In genomic region chr9:53375907-53376306, GRCm38 (mm10) we compare ENCODE assay signal across 10 mouse cellular contexts. TPM values are rescaled to one million over a fixed set of nuclear protein-coding genes. Genes with fewer than 3 reads are reported as not detected.
A peak's percentile ranks its signal among the peaks of the same experiment; 100 is the strongest.
DNase-seq lines count a peak whose midpoint lies in the region; ATAC-seq and TF ChIP-seq lines count a peak whose summit lies in the region.
"Had no signal": no experiment of that assay in that cellular context is flagged by ENCODE, and none has a peak within 500 bp of the region (broad histone marks: within the 10 kb centered on the region; RNA-seq: fewer than 3 reads in every experiment).

No protein-coding gene starts in this region.

- no peak overlapping the region for H3K4me3 ChIP-seq in liver, postnatal 0 days (ENCODE audit: low read depth, low read length)
- H3K4me3 ChIP-seq in heart, postnatal 0 days (ENCODE audit: low read depth, low read length) = no peak overlapping the region
- H3K4me3 ChIP-seq in midbrain, embryonic 10.5 days = no peak overlapping the region
- H3K4me3 ChIP-seq: limb, embryonic 15.5 days had no signal

- H3K4me1 ChIP-seq in liver, postnatal 0 days (ENCODE audit: insufficient read depth) = no peaks in the 10 kb centered on the region
- H3K4me1 ChIP-seq in heart, postnatal 0 days (ENCODE audit: control insufficient read depth, insufficient read depth) = no peaks in the 10 kb centered on the region
- H3K4me1 ChIP-seq in midbrain, embryonic 10.5 days = no peaks in the 10 kb centered on the region
- H3K4me1 ChIP-seq: limb, embryonic 15.5 days had no signal

- H3K4me2 ChIP-seq in liver, postnatal 0 days (ENCODE audit: low read depth, low read length) = no peak overlapping the region
- H3K4me2 ChIP-seq in heart, postnatal 0 days (ENCODE audit: low read depth, low read length) = no peak overlapping the region
- H3K4me2 ChIP-seq: limb, embryonic 15.5 days had no signal

- TF ChIP-seq CTCF in liver, postnatal 0 days (IDR thresholded peaks at IDR 0.05; ENCODE audit: low read depth) = 0 out of 2 replicates have a peak, but pooled peaks have one; percentile 10
- peak; percentile 37; the same call in 1 of the 2 replicates for TF ChIP-seq CTCF in heart, postnatal 0 days (IDR thresholded peaks at IDR 0.05; ENCODE audit: low read depth)

- H3K9ac ChIP-seq in liver, postnatal 0 days (replicated peaks) = no peak overlapping the region
- no peak overlapping the region for H3K9ac ChIP-seq in heart, postnatal 0 days (replicated peaks; ENCODE audit: low read depth, low read length)
- H3K9ac ChIP-seq: limb, embryonic 15.5 days had no signal

- ATAC-seq in liver, postnatal 0 days = no peak
- peak; percentile 44 for ATAC-seq in heart, postnatal 0 days (ENCODE audit: insufficient read depth, low read depth)

- H3K27ac ChIP-seq in liver, postnatal 0 days (ENCODE audit: low read depth) = no peak overlapping the region
- H3K27ac ChIP-seq in heart, postnatal 0 days (ENCODE audit: low read depth) = peak overlapping the region; percentile 26; the same call in 1 of the 2 replicates
- no peak overlapping the region for H3K27ac ChIP-seq in midbrain, embryonic 10.5 days (replicated peaks)
- H3K27ac ChIP-seq: limb, embryonic 15.5 days had no signal

- no peak for DNase-seq in liver, postnatal 0 days
- no peak for DNase-seq in liver
- DNase-seq in adrenal gland, adult 8-10 months = peak; percentile 50
- peak; percentile 53 for DNase-seq in heart, postnatal 0 days (ENCODE audit: low spot score)
- peak; percentile 65 for DNase-seq in lung, postnatal 36 days
- no peak for DNase-seq in cerebellum, postnatal 10 days
- no peak for DNase-seq in midbrain, embryonic 10.5 days (ENCODE audit: low spot score)
- no peak for DNase-seq in layer of hippocampus, adult 9-10 months (ENCODE audit: low spot score)
- DNase-seq: gastrocnemius, postnatal 14 days had no signal

- no peaks in the 10 kb centered on the region for H3K36me3 ChIP-seq in liver, postnatal 0 days (replicated peaks; ENCODE audit: insufficient read depth, low read length)
- H3K36me3 ChIP-seq in heart, postnatal 0 days (replicated peaks; ENCODE audit: control insufficient read depth, insufficient read depth, low read length) = no peaks in the 10 kb centered on the region
- no peaks in the 10 kb centered on the region for H3K36me3 ChIP-seq in midbrain, embryonic 10.5 days
- H3K36me3 ChIP-seq: limb, embryonic 15.5 days had no signal

- 40% methylated on average over 4 of the region's 4 CpGs for WGBS in liver, postnatal 0 days (ENCODE audit: insufficient replicate concordance)
- 31% methylated on average over 4 of the region's 4 CpGs for WGBS in heart, postnatal 0 days
- WGBS in midbrain, embryonic 10.5 days = 82% methylated on average over 4 of the region's 4 CpGs

- TF ChIP-seq EP300 in liver, postnatal 0 days (IDR thresholded peaks at IDR 0.05; ENCODE audit: low read depth) = no peak
- no peak for TF ChIP-seq EP300 in heart, postnatal 0 days (IDR thresholded peaks at IDR 0.05; ENCODE audit: low read depth)

- no peaks in the 10 kb centered on the region for H3K9me3 ChIP-seq in liver, postnatal 0 days (ENCODE audit: low read length)
- H3K9me3 ChIP-seq in heart, postnatal 0 days (replicated peaks; ENCODE audit: control insufficient read depth, low read length) = no peaks in the 10 kb centered on the region
- H3K9me3 ChIP-seq in midbrain, embryonic 10.5 days (replicated peaks) = no peaks in the 10 kb centered on the region
- H3K9me3 ChIP-seq: limb, embryonic 15.5 days had no signal

- no peaks in the 10 kb centered on the region for H3K27me3 ChIP-seq in liver, postnatal 0 days (ENCODE audit: insufficient read depth, low read length)
- H3K27me3 ChIP-seq in heart, postnatal 0 days (ENCODE audit: control insufficient read depth, insufficient read depth, low read length) = no peaks in the 10 kb centered on the region
- H3K27me3 ChIP-seq in midbrain, embryonic 10.5 days (ENCODE audit: low read depth, poor library complexity, severe bottlenecking) = no peaks in the 10 kb centered on the region
- H3K27me3 ChIP-seq: limb, embryonic 15.5 days had no signal

RNA-seq across cellular contexts. Expression of gene Kdelc2, which starts 7.9 kb away (rescaled TPM):
- 2.6 and 2.7 TPM in 2 replicates for polyA plus RNA-seq in liver, postnatal 0 days (2015; fragmentation: Nextera tagmentation; extraction: Ambion mirVana)
- 10 to 100 TPM in 3 of 4 experiments, 1 to 10 TPM in 1; 9.7 to 13.6 (median 10.5) TPM for total RNA-seq in adrenal gland, adult 8-10 months (2022)
- total RNA-seq in heart, postnatal 0 days (2014; rRNA removed; ENCODE audit: low replicate concordance) = 12.3 and 15.0 TPM in 2 replicates
- polyA plus RNA-seq in heart, postnatal 0 days (2015; fragmentation: Nextera tagmentation; extraction: Ambion mirVana) = 14.8 and 15.7 TPM in 2 replicates
- polyA plus RNA-seq in midbrain, embryonic 10.5 days (2016; fragmentation: Nextera tagmentation; extraction: Ambion mirVana) = 9.4 and 10.6 TPM in 2 replicates

RNA-seq across cellular contexts. Expression of gene 4930550C14Rik, which starts 26.2 kb away (rescaled TPM):
- polyA plus RNA-seq in liver, postnatal 0 days (2015; fragmentation: Nextera tagmentation; extraction: Ambion mirVana) = 0.78 and 0.89 TPM in 2 replicates
- 1 to 10 TPM; 1.4 to 4.8 (median 2.7) TPM for total RNA-seq in adrenal gland, adult 8-10 months (2022)
- total RNA-seq in heart, postnatal 0 days (2014; rRNA removed; ENCODE audit: low replicate concordance) = not detected in 2 replicates
- polyA plus RNA-seq in heart, postnatal 0 days (2015; fragmentation: Nextera tagmentation; extraction: Ambion mirVana) = 0.25 and 0.37 TPM in 2 replicates
- polyA plus RNA-seq in midbrain, embryonic 10.5 days (2016; fragmentation: Nextera tagmentation; extraction: Ambion mirVana) = 0.21 and 0.25 TPM in 2 replicates

Comparison
In these comparisons a context has a peak if more than half of its experiments do, and no peak if none do; other contexts are left out.
1. DNase-seq: peak in adrenal gland, adult 8-10 months (single experiment), heart, postnatal 0 days (single experiment) and lung, postnatal 36 days (single experiment); none in liver, postnatal 0 days (single experiment), liver (single experiment), cerebellum, postnatal 10 days (0 of 2), midbrain, embryonic 10.5 days (single experiment) and layer of hippocampus, adult 9-10 months (single experiment).